Mouse (Mus musculus) spleen, embryonic (tissue): Measurements from ENCODE around the gene Syncrip.

Source experiments
- CTCF ChIA-PET: fragments of 350-600 bp; sonication (Branson Sonifier 250); formaldehyde crosslinking; loops from one replicate; lab custom pipeline; 2022; lab: Charles Lee

Gene Syncrip

DNA sequence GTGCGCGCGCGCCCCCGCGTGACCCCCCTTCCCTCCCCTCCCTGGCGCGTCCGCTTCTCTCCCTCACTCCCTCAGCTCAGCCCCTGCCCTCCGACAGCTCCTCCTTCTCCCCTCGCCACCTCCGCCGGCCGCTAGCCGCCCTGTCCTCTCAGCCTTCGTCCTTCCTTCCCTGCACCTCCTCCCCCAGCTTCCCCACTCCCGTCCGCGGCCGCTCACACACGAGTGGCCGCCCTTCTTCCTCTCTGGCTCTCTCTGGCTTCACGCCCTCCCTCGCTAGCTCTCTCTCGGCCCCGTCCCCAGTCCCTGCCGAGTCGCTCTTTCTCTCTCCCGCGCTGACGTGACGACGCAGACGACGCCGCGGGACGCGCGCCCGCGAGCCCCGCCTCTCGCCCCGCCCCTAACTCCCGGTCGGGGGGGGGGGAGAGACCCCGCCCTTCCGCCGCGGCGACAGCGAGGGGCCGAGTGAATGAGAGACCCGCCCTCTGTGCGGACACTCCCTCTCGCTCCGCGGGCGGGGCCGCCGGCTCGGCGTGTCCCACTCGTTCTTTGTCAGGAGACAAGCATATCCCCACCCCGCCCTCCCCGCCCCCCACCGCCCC, at the start of gene Syncrip:
Gene Syncrip (minus strand): TSS at position 345 of the 599 bp plus-strand sequence.
- CTCF ChIA-PET: interaction anchor here (0.6 to 1.2 kb wide), 5 partner anchors 22 to 1586 kb away, joined by 3 to 4 read pairs (median 3); no protein-coding TSS in a partner anchor

DNA sequence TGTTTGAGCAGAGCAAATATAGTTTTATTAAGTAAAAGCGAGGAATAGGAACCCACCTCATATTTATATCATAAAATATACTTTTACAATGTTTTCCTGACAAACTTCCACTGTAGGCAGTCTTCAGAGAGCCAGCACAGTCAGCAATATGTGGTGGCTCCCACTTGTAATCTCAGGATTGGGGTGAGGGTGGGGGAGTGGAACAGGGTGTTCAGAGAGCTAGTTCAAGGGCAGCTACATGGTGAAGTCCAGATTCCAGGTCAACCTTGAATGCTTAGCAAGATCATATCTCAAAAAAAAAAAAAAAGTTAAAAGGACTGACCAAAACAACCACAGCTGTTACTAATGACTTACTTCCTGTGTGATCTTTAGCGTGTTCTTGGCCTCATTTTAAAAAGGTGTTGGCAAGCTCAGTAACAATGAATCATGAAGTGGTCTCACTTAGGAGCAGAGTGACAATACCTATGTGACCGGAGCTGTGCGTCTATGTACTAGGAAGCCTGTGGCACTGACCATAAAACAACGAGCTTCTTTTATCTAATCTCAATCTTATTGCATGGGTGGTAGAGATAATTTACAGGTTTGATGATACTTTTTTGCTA, 47.7 kb upstream of the Syncrip start:
- CTCF ChIA-PET: no interaction called here

DNA sequence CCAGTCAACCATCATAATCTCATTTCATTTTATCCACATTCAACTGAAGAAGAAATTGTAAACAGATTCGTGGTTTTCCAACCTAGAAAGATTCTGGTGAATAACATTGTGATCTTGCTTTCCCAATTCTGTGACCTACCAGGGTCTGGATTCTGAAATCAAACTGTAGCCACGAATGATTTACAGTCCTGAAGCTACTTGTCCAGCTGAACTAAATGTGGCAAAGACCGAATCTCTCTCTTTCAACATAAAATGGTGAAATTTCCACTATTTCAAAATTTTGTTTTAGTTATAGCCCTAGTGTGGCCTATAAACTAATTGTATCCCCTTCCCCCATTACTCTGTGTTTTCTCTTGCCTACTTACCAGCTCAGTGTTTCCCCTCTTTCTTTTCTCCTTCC, 47.2 kb upstream of the Syncrip start:
- CTCF ChIA-PET: no interaction called here

DNA sequence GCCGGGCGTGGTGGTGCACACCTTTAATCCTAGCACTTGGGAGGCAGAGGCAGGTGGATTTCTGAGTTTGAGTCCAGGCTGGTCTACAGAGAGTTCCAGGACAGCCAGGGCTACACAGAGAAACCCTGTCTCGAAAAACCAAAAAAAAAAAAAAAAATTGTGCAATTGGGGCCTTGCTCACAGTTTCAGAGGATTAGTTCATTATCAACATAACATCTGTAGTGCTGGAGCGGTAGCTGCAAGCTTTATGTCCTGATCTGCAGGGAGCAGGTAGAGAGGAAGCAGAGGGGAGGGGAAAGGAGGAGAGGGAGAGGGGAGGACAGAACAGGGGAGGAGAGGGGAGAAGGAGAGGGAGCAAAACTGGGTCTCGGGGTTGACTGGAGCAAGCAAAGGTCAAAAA, 46.4 kb upstream of the Syncrip start:
- CTCF ChIA-PET: interaction anchor here (0.6 kb wide), 1 partner anchor 195 kb away, joined by 3 read pairs; no protein-coding TSS in a partner anchor

DNA sequence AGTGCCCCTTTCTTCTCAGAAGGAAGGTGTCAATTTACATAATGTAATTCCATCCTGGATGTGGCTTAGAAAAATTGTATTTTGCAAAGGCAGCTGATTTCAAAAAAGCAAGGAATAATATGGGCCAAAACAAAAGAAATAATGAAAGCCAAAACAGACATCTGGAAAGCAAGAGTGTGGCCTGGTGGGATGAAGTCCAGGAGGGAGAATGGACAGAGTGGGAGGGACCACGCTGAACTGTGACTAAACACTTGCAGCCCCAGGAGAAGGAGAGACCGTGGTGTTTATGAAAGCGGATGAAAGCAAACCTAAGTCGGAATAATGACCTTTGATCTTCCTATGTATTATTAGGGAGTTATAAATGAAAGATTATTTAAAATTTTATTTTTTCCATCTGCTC, 45.6 kb upstream of the Syncrip start:
- CTCF ChIA-PET: no interaction called here

DNA sequence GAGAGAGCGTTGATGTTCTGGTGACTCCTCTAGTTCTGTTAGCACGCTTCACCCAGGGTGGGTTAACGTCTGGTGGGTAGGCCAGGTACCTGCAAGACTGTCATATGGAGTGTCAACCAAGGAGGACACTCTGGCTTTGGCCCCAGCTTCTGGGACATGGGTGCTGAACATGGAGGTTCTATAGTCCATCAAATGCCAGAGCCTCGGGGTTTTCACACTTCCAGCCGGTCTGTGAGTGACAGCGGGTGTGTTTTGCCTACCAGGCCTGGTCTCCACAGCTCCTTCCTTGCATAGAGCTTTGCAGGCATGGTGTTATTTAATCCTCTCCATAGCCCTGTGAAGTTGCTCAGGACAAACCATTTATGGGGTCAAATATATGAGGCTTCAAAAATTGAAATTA, 43.0 kb upstream of the Syncrip start:
- CTCF ChIA-PET: no interaction called here

DNA sequence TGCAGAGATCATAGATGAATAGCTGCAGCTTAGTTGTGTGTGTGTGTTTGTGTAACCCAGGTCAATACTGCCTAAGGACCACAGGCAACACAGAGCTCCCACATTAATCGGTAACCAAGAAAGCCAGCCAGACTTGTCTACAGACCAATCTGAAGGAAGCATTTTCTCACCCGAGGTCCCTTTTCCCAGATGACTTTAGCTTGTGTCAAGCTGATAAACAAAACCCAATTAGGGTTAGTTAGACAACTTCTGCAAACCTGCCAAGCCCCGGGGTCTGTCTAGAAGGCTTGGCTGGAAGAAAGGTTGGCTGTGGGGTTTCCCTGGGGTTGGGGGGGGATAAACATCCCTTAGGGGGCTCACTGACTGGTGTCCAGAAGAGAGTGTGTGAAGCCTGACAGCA, 42.4 kb upstream of the Syncrip start:
- CTCF ChIA-PET: no interaction called here

DNA sequence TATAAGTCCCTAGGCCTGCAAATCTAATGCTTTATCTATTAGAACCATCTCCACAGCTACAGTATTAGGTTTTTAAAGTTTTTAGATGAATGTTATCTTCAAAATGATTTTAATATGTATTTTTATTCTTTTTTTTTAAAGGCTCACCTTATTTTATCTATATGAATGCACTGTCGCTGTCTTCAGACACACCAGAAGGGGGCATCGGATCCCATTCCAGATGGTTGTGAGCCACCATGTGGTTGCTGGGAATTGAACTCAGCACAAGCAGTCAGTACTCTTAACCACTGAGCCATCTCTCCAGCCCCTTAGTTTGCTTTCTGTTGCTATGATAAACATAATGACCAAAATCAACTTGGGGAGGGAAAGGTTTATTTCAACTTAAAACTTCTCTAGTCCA, 42.0 kb upstream of the Syncrip start:
- CTCF ChIA-PET: interaction anchor here (0.6 to 1.4 kb wide), 2 partner anchors 42 to 60 kb away, joined by 4 to 5 read pairs; partner anchors contain the start of gene Syncrip

DNA sequence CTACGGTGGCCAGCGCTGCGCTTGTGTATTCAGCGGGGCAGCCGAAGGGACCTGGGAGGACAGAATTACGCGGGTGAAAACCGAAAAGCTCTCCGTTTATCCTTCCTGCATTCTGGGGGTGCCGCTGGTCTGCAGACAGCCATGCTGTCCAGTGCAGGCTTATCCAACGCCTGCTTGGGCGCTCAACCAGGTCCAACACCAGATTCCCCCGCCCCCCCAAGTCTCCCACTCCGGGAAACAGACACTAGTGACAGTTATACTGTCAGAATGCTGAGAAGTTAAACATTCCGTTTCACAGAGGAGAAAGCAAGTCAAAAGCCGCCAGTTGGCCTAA, 40.9 kb upstream of the Syncrip start:
- CTCF ChIA-PET: interaction anchor here (1.4 kb wide), 1 partner anchor 41 kb away, joined by 4 read pairs; the partner anchor contains the start of gene Syncrip

DNA sequence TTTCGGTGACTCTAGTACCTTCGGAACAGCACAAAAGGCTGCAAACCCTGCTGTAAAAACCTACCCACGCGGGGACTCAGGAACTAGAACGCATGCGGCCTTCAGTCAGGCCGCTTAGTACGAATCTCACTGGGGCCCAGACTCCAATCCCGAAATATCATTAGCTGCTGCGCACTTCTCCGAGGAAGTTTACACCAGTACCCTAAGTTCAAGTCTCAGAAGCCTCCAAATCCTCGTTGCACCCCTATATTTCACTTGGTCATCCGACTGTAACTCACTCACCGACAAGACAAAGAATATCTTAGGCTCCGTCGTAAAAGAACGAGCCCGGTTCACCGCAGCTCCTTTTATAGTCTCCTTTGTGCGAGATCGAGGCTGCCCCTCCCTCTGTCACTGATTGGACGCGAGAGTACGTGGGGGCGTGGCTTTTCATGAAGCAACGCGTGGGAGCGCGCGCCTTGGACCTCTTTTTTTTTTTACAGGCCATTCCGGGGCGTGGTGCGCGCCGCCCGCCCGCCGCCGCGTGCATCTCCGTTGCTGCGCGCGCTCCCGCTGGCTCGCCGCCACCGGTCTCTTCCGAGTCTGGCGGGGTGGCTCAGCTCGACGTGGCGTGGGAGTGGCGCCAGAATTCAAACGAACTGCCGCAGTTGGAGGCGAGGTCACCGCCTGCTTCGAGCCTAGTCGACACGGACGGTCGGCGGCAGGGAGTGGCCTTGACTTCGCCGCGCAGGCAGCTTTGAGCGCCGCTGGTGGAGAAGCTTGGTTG, 40.4 kb upstream of the Syncrip start:
- CTCF ChIA-PET: interaction anchor here (0.6 to 1.4 kb wide), 5 partner anchors 20 to 1935 kb away, joined by 3 to 6 read pairs (median 3); partner anchors contain the start of gene Syncrip

DNA sequence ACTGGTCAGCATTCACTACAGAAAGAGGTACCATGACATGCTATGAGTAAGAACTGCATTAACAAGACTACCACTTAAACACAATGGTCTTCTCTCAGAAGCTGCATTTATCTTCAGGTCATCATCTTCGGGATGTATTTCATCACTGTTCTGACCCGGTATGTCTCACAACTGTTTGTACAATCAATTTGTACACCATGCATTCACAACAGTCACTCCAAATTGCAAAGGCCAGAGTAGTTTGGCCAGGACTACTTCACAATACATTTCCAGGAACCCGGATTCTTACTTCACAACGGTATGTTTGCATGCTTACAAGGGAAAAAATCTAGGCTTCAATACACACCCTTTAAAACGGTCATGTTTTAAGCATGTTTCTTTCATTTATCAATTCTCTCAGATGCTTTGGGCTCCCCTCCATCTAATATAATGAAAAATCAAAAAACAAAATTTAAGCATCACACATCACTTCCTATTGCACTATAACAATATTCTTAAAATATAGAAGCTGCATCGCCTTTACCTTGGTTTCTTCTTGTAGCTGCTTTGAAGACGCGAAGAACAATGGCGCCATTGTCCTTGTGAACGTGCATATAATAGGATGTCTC, 39.7 kb upstream of the Syncrip start:
- CTCF ChIA-PET: interaction anchor here (0.6 to 1.0 kb wide), 4 partner anchors 20 to 1934 kb away, joined by 3 to 6 read pairs (median 3); no protein-coding TSS in a partner anchor

DNA sequence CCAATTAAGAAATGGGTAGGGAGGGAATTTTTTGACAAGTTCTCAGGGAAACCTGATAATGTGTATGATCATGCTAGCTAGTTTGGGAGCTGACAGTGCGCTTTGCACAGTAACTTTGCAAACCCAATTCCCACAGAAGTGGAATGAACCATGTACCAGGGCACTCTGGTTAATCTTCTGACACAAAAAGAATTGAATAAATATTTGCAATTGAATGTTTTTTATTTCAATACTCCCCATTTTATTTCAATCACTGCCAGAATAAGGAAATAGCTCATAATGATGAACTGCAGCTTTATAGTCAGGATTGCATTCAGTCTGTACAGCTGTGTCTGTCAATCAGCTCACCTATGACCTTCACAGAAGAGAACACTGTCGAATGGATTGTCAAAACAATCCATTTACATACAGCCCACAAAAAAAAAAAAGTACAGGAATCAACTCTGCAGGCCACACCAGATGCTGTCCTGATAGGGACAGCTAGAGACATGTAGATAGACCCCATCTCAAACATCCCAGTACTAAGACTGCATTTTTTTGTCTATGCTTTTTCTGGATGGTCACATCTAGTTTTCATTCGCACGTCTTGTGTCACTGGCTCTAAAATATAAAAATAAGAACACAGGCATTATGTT, 38.6 kb upstream of the Syncrip start:
- CTCF ChIA-PET: interaction anchor here (0.6 kb wide), 1 partner anchor 99 kb away, joined by 6 read pairs; no protein-coding TSS in a partner anchor

DNA sequence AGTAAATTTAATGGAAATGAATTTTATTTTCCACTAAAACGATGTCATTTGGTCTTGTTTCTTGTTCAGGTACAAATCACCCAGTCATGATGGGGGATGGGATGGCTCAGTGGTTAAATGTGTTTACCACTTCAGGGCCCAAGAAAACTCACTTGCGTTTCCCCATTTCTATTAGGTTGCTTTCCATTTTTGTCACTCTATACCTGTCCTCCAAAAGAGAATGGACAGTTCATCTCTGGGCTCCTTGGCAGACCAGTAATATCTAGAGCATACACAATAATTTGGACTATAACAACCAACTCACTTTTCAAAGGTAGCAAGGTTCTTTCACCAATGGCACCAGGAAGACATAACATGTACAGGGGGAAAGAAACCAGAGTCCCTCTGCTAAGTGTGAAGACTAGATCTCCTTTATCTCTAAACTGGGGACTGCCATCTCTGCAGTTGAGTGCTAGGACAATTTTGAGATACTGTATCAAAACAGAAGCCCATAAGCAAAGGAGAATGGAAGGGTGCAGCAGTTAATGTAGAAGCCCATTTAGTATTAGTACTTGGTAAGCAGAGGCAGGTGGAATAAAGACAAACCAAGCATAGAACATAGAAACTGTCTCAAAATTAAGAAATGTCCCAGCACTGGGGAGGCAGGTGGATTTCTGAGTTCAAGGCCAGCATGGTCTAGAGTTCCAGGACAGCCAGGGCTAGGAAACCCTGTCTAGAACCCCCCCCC, 37.9 kb upstream of the Syncrip start:
- CTCF ChIA-PET: interaction anchor here (0.6 kb wide), 1 partner anchor 99 kb away, joined by 6 read pairs; no protein-coding TSS in a partner anchor

DNA sequence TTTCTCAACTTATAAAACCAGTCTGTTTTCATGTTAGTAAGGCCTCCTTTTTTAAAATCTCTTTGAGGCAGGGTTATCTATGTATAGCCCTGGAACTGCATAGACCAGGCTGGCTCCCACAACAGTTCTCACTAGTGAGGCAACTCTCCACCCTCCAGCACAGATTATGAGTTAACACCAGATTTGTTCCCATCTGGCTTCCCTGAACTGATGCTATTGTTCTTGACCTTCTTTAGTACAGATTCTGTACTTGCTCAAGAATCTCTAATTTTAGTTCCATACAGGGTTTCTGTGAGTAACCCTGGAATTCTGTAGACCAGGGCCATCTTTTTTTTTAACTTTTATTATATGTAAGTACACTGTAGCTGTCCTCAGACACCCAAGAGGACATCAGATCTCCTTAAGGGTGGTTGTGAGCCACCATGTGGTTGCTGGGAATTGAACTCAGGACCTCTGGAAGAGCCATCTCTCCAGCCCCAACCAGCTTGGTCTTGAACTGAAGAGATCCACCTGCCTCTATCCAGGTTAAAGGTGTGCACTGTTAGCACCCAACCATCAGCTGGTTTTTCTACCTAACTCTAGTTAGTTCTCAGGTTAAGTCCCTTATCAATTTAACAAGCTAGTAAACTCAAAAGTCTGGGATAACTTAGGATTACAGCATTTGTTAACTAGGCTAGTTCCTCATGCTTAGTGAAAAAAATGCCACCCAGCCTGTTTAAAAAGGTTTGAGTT, 37.2 kb upstream of the Syncrip start:
- CTCF ChIA-PET: no interaction called here

DNA sequence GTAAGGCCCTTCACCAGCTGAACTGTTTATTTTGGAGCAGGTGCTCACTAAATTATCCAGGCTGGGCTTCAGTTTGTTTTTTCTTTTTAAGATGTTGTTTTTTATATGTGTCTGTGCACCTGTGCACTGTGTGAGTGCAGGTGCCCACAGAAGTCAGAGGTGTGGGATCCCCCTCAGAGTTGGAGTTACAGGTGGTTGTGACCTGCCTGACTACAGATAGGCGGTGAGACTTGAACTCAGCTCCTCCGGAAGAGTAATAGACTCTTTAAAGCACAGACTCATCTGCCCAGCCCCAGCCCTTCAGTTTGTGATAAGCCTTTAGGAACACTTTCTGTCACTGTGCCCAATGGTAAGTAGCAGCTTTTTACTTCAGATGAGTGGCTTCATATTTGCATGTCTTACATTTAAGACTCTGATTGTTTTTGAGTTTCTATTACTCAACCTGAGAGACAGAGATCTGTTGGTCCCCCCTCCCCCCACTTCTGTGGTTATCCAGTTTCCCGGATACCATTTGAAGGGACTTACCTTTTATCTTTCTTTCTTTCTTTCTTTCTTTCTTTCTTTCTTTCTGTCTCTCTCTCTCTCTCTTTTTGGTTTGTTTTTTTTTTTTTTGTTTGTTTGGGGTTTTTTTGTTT, 34.1 kb upstream of the Syncrip start:
- CTCF ChIA-PET: no interaction called here

DNA sequence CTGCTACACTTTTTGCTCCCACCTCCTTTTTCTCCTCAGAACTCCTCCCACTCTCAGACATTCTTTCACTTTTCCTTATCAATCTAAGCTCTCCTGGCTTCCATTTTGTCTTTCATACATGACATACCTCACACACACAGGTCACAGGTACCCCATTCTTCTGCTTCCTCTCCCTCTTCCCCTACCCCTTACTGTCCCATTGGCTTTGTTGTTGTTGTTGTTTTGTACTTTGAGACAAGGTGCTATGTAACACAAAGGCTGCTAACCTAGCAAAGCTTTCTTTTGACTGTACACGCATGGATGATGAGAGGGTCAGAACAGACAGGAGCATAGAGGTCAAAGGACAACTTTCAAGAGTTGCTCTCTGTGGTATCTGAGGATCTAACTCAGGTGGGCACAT, 33.2 kb upstream of the Syncrip start:
- CTCF ChIA-PET: no interaction called here

DNA sequence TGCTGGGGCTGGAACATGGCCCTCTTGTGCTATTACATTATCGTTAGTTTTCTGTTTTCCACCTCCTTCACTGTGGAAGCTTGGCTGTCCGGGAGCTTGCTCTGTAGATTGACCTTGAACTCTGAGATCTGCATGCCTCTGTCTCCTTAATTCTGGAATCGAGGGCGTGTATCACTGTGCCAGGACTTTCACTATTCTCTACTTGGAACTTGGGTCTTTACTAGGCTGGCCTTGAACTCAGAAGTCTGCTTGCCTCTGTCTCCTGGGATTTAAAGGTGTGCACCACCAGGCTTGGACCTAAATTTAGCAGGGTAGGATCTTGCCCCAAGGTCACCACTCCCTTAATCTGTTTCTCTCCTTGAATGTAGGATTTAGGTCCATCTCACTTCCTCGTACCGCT, 19.5 kb upstream of the Syncrip start:
- CTCF ChIA-PET: no interaction called here

DNA sequence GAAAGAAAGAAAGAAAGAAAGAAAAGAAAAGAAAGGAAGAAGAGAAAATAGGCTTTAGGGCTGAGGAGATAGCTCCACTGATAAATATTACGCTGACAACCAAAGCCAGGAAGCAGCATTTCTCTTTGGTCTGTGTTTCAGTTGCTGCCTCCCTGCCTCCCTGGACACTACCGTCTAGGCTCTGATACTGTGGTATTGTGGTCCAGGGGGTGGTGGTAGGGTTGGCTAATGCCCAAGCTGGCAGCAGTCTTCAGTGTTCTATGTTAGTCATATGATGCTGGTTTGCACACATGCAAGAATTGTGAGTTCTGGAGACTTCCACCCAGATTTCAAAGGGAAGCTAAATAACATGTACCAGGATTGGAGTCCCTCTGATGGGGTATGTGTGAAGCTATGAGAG, 17.7 kb upstream of the Syncrip start:
- CTCF ChIA-PET: no interaction called here

DNA sequence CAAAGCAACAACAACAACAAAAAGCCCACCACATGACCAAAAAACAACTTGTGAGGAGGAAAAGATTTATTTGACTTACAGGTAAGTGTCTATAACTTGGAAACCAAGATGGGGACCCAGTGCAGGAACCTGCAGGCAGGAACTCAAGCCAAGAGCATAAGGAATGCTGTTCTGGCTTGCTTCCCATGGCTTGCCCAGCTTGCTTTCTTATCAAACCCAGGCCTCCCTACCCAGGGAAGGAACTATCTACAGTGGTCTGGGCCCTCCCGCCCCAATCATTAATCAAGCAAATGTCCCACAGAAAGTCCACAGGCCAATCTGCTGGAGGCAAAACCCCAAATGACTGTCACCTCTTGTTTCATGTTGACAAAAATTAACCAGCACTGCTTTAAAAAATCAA, 10.1 kb upstream of the Syncrip start:
- CTCF ChIA-PET: no interaction called here

DNA sequence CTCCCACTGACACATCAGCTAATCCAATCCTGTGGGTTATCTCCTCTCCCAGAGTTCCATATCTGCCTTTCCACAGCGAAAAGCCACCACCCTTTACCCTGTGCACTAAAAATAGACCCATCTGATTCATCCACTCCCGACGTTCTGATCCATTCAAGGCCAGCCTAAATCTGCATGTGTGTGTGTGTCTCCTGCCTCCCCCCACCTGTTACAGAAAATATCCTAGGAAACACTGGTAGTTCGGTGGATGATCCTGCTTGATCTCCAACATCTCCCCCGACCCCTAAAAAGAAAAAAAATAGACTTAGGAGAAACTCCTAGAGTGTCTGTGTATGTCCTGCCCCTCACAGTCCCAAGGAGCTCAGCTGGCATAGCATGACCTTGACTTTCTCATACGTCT, 2.2 kb upstream of the Syncrip start:
- CTCF ChIA-PET: no interaction called here
